ENCODE assay signal across 8 mouse cellular contexts in genomic region chr13:58112601-58113041, GRCm38 (mm10). TPM values are rescaled to one million over a fixed set of nuclear protein-coding genes. Genes with fewer than 3 reads are reported as not detected.
DNase-seq lines count a peak whose midpoint lies in the region; ATAC-seq and TF ChIP-seq lines count a peak whose summit lies in the region.

No protein-coding gene starts in this region.

- no peaks in the 10 kb centered on the region for H3K9me3 ChIP-seq in kidney, embryonic 15.5 days (replicated peaks)
- H3K9me3 ChIP-seq in forebrain, embryonic 10.5 days, result no peaks in the 10 kb centered on the region
- no peaks in the 10 kb centered on the region for H3K9me3 ChIP-seq in intestine, embryonic 15.5 days
- no peaks in the 10 kb centered on the region for H3K9me3 ChIP-seq in midbrain, embryonic 16.5 days (replicated peaks; ENCODE audit: control insufficient read depth, low read length, poor library complexity, severe bottlenecking)

- peaks cover 27% of the 10 kb centered on the region for H3K4me1 ChIP-seq in kidney, embryonic 15.5 days
- peaks cover 19% of the 10 kb centered on the region for H3K4me1 ChIP-seq in bone marrow macrophage, adult 2 months (ENCODE audit: control insufficient read depth, insufficient read depth, low read length)
- H3K4me1 ChIP-seq in forebrain, embryonic 10.5 days, result peaks cover 23% of the 10 kb centered on the region
- H3K4me1 ChIP-seq in intestine, embryonic 15.5 days (replicated peaks), result peaks cover 24% of the 10 kb centered on the region
- H3K4me1 ChIP-seq in midbrain, embryonic 16.5 days (ENCODE audit: control insufficient read depth, insufficient read depth, low read length), result peaks cover 25% of the 10 kb centered on the region

- no peak for ATAC-seq in kidney, embryonic 15.5 days (replicated peaks; ENCODE audit: low FRiP score)
- peak; percentile 11; the same call in 1 of the 2 replicates for ATAC-seq in intestine, embryonic 15.5 days
- ATAC-seq in midbrain, embryonic 16.5 days, result 0 out of 2 replicates have a peak, but pooled peaks have one; percentile 6

- TF ChIP-seq POLR2A in bone marrow macrophage, adult 2 months (IDR thresholded peaks at IDR 0.05; ENCODE audit: borderline replicate concordance, low read depth, low read length), result no peak

- no peak for TF ChIP-seq CTCF in bone marrow macrophage, adult 2 months (IDR thresholded peaks at IDR 0.05; ENCODE audit: low read depth, low read length)

- peak overlapping the region; percentile 74 for H3K4me2 ChIP-seq in kidney, embryonic 15.5 days
- peak overlapping the region; percentile 87 for H3K4me2 ChIP-seq in intestine, embryonic 15.5 days (replicated peaks)
- peak overlapping the region; percentile 86 for H3K4me2 ChIP-seq in midbrain, embryonic 16.5 days (ENCODE audit: low read length)

- WGBS in kidney, embryonic 15.5 days, result 14% methylated on average over 11 of the region's 11 CpGs
- 19% methylated on average over 11 of the region's 11 CpGs for WGBS in forebrain, embryonic 10.5 days
- 11% methylated on average over 11 of the region's 11 CpGs for WGBS in intestine, embryonic 15.5 days
- 11% methylated on average over 11 of the region's 11 CpGs for WGBS in midbrain, embryonic 16.5 days

- peak overlapping the region; percentile 63 for H3K9ac ChIP-seq in kidney, embryonic 15.5 days
- peak overlapping the region; percentile 55 for H3K9ac ChIP-seq in intestine, embryonic 15.5 days
- H3K9ac ChIP-seq in midbrain, embryonic 16.5 days (ENCODE audit: low read depth, low read length), result peak overlapping the region; percentile 82

- DNase-seq in kidney, postnatal 36 days, result no peak
- no peak for DNase-seq in forebrain, embryonic 10.5 days (ENCODE audit: extremely low spot score, low spot score)
- DNase-seq in layer of hippocampus, adult 9-10 months (ENCODE audit: low spot score), result no peak
- DNase-seq in urinary bladder, postnatal 36 days (ENCODE audit: low spot score in 2 of 2), result no peak

- H3K4me3 ChIP-seq in kidney, embryonic 15.5 days (replicated peaks), result peak overlapping the region; percentile 61
- peak overlapping the region; percentile 52 for H3K4me3 ChIP-seq in bone marrow macrophage, adult 2 months (ENCODE audit: insufficient read depth, low read length)
- H3K4me3 ChIP-seq in forebrain, embryonic 10.5 days, result peak overlapping the region; percentile 64
- H3K4me3 ChIP-seq in intestine, embryonic 15.5 days (replicated peaks), result peak overlapping the region; percentile 53
- peak overlapping the region; percentile 63 for H3K4me3 ChIP-seq in midbrain, embryonic 16.5 days (ENCODE audit: low read depth, low read length)

- peak overlapping the region; percentile 82 for H3K27ac ChIP-seq in kidney, embryonic 15.5 days
- H3K27ac ChIP-seq in bone marrow macrophage, adult 2 months (ENCODE audit: insufficient read depth, low read depth, low read length), result no peak overlapping the region
- H3K27ac ChIP-seq in forebrain, embryonic 10.5 days, result peak overlapping the region; percentile 83
- peak overlapping the region; percentile 57; the same call in 1 of the 2 replicates for H3K27ac ChIP-seq in intestine, embryonic 15.5 days
- H3K27ac ChIP-seq in midbrain, embryonic 16.5 days (ENCODE audit: low read length), result peak overlapping the region; percentile 96

- no peaks in the 10 kb centered on the region for H3K36me3 ChIP-seq in kidney, embryonic 15.5 days
- H3K36me3 ChIP-seq in forebrain, embryonic 10.5 days (replicated peaks), result no peaks in the 10 kb centered on the region
- H3K36me3 ChIP-seq in intestine, embryonic 15.5 days, result no peaks in the 10 kb centered on the region
- no peaks in the 10 kb centered on the region for H3K36me3 ChIP-seq in midbrain, embryonic 16.5 days (ENCODE audit: control insufficient read depth, insufficient read depth, low read length)

- no peaks in the 10 kb centered on the region for H3K27me3 ChIP-seq in kidney, embryonic 15.5 days
- peaks cover 8% of the 10 kb centered on the region for H3K27me3 ChIP-seq in forebrain, embryonic 10.5 days (ENCODE audit: poor library complexity, severe bottlenecking)
- no peaks in the 10 kb centered on the region for H3K27me3 ChIP-seq in intestine, embryonic 15.5 days (replicated peaks)
- H3K27me3 ChIP-seq in midbrain, embryonic 16.5 days (ENCODE audit: control insufficient read depth, insufficient read depth, low read depth, low read length), result no peaks in the 10 kb centered on the region

RNA-seq across cellular contexts. Expression of gene Klhl3, which starts 0.8 kb away (rescaled TPM):
- polyA plus RNA-seq in kidney, embryonic 15.5 days (2015; fragmentation: Nextera tagmentation; extraction: Ambion mirVana), result 6.5 and 7.2 TPM in 2 replicates
- polyA plus RNA-seq in bone marrow macrophage, adult 2 months (2012; ENCODE audit: insufficient read depth, insufficient read length, missing spikeins), result 0.44 and 0.79 TPM in 2 replicates
- 2.0 and 2.1 TPM in 2 replicates for polyA plus RNA-seq in forebrain, embryonic 10.5 days (2016; fragmentation: Nextera tagmentation; extraction: Ambion mirVana)
- polyA plus RNA-seq in intestine, embryonic 15.5 days (2015; fragmentation: Nextera tagmentation; extraction: Ambion mirVana), result 2.6 and 2.8 TPM in 2 replicates
- 13.9 and 15.0 TPM in 2 replicates for polyA plus RNA-seq in midbrain, embryonic 16.5 days (2015; fragmentation: Nextera tagmentation; extraction: Ambion mirVana)

RNA-seq across cellular contexts. Expression of gene Hnrnpa0, which starts 15.7 kb away (rescaled TPM):
- 38.6 and 41.5 TPM in 2 replicates for polyA plus RNA-seq in kidney, embryonic 15.5 days (2015; fragmentation: Nextera tagmentation; extraction: Ambion mirVana)
- polyA plus RNA-seq in bone marrow macrophage, adult 2 months (2012; ENCODE audit: insufficient read depth, insufficient read length, missing spikeins), result 76.2 and 80.8 TPM in 2 replicates
- polyA plus RNA-seq in forebrain, embryonic 10.5 days (2016; fragmentation: Nextera tagmentation; extraction: Ambion mirVana), result 44.5 and 49.3 TPM in 2 replicates
- polyA plus RNA-seq in intestine, embryonic 15.5 days (2015; fragmentation: Nextera tagmentation; extraction: Ambion mirVana), result 28.2 and 36.2 TPM in 2 replicates
- polyA plus RNA-seq in midbrain, embryonic 16.5 days (2015; fragmentation: Nextera tagmentation; extraction: Ambion mirVana), result 42.9 and 46.5 TPM in 2 replicates

RNA-seq across cellular contexts. Expression of gene Idnk, which starts 44.8 kb away (rescaled TPM):
- 37.2 and 39.4 TPM in 2 replicates for polyA plus RNA-seq in kidney, embryonic 15.5 days (2015; fragmentation: Nextera tagmentation; extraction: Ambion mirVana)
- 45.7 and 49.4 TPM in 2 replicates for polyA plus RNA-seq in bone marrow macrophage, adult 2 months (2012; ENCODE audit: insufficient read depth, insufficient read length, missing spikeins)
- polyA plus RNA-seq in forebrain, embryonic 10.5 days (2016; fragmentation: Nextera tagmentation; extraction: Ambion mirVana), result 47.0 and 47.1 TPM in 2 replicates
- polyA plus RNA-seq in intestine, embryonic 15.5 days (2015; fragmentation: Nextera tagmentation; extraction: Ambion mirVana), result 43.0 and 44.0 TPM in 2 replicates
- polyA plus RNA-seq in midbrain, embryonic 16.5 days (2015; fragmentation: Nextera tagmentation; extraction: Ambion mirVana), result 54.3 and 60.7 TPM in 2 replicates
